Mouse (Mus musculus) left cerebral cortex, postnatal 36 days (tissue): ENCODE results near the gene Efl1. TPM values are rescaled to one million over a fixed set of nuclear protein-coding genes. Genes with fewer than 3 reads are reported as not detected.
"Not testable (repeated sequence)": the region's sequence is repeated elsewhere in the genome, so short reads cannot be mapped to it uniquely, and the experiment has no call there.

ENCODE experiments used
- DNase-seq, 2 experiments: peaks; one replicate each; pipeline ENCODE4 v3.0.0; 2021 to 2022; ENCODE audit warnings: low spot score in 2 of 2, mixed read lengths in 1 of 2
- intact Hi-C: fragments of 180-260 bp; cut with DNase I; formaldehyde crosslinking; loops from one replicate; pipeline ENCODE4 v1.15.1; 2025
- total RNA-seq, 2 experiments: library from RNA; stranded (reverse); gene quantifications; 2 replicates each; pipeline ENCODE4 v1.2.3; 2021

Efl1 gene
- total RNA-seq, 2 experiments from 2014 or later = 14.3 to 17.2 TPM

- no peak for DNase-seq
- intact Hi-C loops = loop anchor here (1.0 to 10.0 kb wide), 2 partner anchors 834 to 959 kb away; no protein-coding TSS in a partner anchor
Measured at GRCm38 (mm10) chr7:82715912-82716601, 67.6 kb downstream of the Efl1 start.

DNA sequence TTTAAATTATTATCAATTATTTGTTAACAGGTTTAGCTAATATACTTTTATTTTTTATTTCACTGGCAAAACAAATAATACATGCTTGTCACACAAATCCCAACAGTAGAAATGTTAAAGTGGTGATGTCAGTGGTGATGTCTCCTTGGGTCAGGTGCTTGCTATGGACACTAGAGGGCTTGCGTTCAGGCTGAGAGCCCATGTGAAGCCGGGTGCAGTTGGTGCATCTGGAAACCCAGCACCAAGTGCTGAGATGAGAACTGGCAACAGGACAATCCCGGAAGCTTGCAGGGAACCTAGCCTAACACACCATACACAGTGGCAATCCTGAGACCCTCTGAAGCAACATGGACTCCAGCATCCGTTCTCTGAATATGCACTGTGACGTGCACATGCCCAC is 70.9 kb downstream of the Efl1 start:
- DNase-seq = no peak
- intact Hi-C loops = loop anchor here (10.0 kb wide), 1 partner anchor 956 kb away; no protein-coding TSS in a partner anchor

DNA sequence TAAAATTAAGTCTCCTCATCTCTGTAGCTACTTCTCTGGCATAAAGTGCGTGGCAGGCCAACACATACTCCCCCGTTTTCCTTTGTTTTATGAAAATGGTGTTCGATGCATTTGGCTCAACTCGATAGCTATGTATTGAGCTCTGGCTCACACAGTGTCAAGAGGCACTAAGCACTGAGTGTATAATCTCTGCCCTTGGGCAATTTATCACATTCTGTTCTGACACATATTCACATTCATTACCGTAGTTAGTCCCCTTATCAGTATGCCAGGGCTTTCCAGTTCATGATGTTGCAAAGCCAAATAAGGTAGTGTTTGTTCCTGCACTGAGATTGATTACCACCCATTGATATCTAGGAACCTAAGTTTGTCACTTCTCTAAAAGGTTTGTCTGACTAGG is 71.3 kb downstream of the Efl1 start:
- DNase-seq = no peak
- intact Hi-C loops = loop anchor here (10.0 kb wide), 1 partner anchor 955 kb away; no protein-coding TSS in a partner anchor

DNA sequence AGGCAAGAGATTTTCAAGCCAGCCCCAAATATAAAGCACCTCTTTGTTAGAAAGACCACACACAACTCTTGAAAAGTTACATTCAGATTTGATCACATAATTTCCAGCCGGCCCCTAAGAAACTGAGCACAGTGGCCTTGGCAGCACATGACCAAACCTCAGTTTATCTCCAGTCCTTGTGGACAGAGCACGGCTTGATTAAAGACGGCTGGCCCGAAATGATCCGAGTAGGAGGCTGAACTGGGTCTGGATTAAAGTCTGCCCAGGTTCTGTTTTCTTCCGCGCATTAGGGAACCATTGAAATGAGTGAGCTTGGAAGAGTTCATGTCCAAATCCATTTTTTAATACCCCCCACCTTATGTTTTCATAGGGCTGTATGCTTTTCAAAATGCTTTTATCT is 72.1 kb downstream of the Efl1 start:
- no peak for DNase-seq
- intact Hi-C loops = no loop called here

GRCm38 (mm10) chr7:82720906-82721305 is 72.5 kb downstream of the Efl1 start:
- DNase-seq = no peak
- intact Hi-C loops = no loop called here

GRCm38 (mm10) chr7:82722486-82723123 is 74.2 kb downstream of the Efl1 start:
- intact Hi-C loops = loop anchor here (2.0 kb wide), 1 partner anchor 146 kb away; no protein-coding TSS in a partner anchor

GRCm38 (mm10) chr7:82723151-82723871 is 74.9 kb downstream of the Efl1 start:
- intact Hi-C loops = loop anchor here (2.0 kb wide), 1 partner anchor 145 kb away; no protein-coding TSS in a partner anchor

More at GRCm38 (mm10) chr7:82722486-82723123, 74.2 kb downstream of the Efl1 start:
- DNase-seq = no peak

DNA sequence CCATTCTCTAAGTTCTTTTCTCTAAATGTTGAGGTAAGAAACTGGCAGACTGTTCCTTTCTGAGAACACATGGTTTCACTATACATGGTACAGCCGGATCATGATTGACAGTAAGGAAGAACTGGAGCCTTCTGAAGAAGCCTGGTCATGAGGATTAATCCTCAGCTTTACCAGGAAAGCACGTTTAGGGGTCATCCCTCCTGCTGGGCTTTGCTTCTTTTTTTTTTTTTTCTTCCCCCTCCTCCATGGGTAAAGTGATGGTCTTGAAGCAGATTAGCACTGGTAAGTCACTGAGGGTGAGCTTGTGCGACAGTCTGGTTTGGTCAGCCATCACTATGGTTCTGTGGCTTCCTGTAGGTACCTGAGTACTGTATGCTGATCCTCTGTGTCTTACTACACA is 76.1 kb downstream of the Efl1 start:
- intact Hi-C loops = no loop called here
- no peak for DNase-seq

More at GRCm38 (mm10) chr7:82723151-82723871, 74.9 kb downstream of the Efl1 start:
- no peak for DNase-seq

DNA sequence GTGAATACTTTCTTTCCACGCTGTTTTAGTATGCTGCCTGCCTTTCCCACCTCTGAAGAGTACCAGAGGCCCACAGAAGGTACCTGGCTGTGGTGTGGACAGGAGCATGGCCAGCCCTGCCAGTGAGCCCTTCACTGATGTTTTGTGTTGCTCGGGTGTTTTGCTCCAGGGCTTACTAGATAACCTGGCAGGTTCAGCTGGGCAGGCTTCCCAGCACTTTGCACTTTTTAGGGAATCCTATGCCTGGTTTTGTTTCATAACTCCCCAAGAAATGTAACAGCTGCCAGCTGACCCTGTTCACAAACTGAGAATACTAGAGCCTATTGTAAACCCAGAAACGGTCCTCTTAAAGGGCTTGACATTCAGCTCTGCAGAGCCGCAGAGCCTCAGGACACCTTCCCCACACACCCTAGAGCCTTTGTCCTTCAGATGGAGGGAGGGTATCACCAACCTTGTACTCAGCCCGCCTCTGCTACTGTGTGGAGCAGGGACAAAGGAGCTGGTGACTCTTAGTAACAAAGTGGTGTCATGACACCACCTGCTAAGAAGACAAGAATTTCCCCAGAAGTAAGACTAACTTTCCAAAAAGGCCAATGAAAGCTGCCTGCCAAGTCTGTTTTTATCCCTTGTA is 76.7 kb downstream of the Efl1 start:
- intact Hi-C loops = no loop called here
- no peak for DNase-seq

DNA sequence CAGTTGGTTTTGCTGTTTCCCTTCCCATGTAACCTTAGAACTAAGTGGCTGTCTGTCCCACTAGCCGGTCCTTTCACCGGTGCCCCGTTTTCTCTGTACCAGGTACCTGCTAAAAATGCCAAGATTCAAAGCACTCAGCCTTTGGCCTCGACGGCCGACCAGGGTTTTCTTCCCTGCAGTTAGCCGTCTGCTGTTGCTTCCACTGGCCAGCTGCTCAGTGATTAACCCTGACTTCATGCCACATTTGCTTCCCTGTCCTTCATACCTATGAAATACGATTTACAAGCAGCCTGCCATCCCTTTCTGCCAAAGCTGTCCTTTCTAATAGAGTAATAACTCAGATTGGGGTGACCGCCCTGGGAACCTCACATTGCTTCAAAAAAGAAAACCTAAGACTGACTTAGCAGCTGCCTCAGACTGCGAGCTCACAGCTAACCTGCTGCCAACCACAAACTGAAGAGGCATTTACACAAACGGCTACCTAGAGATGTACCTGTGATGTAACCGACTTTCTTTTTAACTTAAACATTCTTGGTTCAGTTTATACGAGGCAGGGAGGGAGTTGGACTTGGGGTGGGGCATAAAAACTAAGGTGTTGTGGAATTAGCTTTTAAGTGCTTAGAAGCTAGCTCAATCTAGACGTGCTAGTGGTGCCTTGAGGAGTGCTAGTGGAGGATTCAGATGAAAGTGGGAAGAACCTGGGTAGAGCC is 77.5 kb downstream of the Efl1 start:
- intact Hi-C loops = no loop called here
- no peak for DNase-seq

- DNase-seq = no peak
- intact Hi-C loops = no loop called here
Measured at GRCm38 (mm10) chr7:82727066-82727465, 78.7 kb downstream of the Efl1 start.

DNA sequence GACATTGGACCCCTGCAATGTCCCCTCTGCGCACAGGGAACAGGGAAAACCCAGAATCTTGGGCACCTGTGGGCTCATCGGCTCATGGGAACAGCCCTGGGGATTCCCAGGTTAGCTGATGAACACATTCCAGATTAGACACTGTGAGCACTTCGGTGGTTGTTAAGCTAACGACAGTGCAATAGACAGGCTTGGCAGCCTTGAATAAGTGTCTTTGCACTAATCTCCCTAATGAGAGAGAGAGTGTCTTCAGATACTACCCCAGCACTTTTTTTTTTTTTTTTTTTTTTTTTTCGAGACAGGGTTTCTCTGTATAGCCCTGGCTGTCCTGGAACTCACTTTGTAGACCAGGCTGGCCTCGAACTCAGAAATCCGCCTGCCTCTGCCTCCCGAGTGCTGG is 80.6 kb downstream of the Efl1 start:
- intact Hi-C loops, DNase-seq: not testable (repeated sequence)

GRCm38 (mm10) chr7:82733118-82733517 is 84.7 kb downstream of the Efl1 start:
- intact Hi-C loops = no loop called here
- DNase-seq = no peak

- intact Hi-C loops = no loop called here
- no peak for DNase-seq
Measured at GRCm38 (mm10) chr7:82733995-82734394, 85.6 kb downstream of the Efl1 start.

- no peak for DNase-seq
- intact Hi-C loops = no loop called here
Measured at GRCm38 (mm10) chr7:82734748-82735600, 86.6 kb downstream of the Efl1 start.

- intact Hi-C loops = loop anchor here (5.0 kb wide), 1 partner anchor 124 kb away; the partner anchor contains the start of gene Mex3b
- peak in 1 of 2 experiments; percentile 25 for DNase-seq
Measured at GRCm38 (mm10) chr7:82743116-82743765, 94.8 kb downstream of the Efl1 start.

- intact Hi-C loops = loop anchor here (5.0 kb wide), 1 partner anchor 123 kb away; the partner anchor contains the start of gene Mex3b
- no peak for DNase-seq
Measured at GRCm38 (mm10) chr7:82744167-82744715, 95.8 kb downstream of the Efl1 start.
